Mouse (Mus musculus) liver, embryonic 14.5 days (tissue): ENCODE data around the gene Brox.

Experiments used
- CTCF ChIP-seq: IDR thresholded peaks from 2 replicates; pipeline ENCODE4 v1.5.1; 2016; ENCODE audit warnings: antibody characterized with exemption, low read depth, control low read depth
- EP300 ChIP-seq: IDR thresholded peaks from 2 replicates; pipeline ENCODE4 v1.6.1; 2016; ENCODE audit warnings: antibody characterized with exemption, low read depth

DNA sequence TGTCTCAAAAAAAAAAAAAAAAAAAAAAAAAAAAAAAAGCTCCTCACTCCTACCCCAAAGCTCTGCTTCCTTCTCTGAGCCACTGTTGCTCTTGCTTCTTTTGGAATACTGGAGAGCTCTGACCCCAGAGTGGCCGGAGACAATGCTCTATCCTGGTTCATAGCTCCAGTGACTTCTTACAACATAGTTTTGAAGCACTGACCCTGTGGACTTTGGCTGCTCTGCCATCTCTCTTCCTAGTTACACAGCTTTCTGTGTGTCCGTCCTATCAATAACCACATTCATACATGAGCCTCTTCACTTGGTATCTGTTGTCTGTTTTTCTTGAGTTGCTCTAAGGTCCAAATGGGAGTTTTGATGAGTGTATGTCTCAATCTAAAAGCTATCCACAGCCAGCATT, 15.0 kb upstream of the Brox start:
- TF ChIP-seq CTCF (no peak), EP300 (no peak)
